Mouse (Mus musculus) T-cell, adult 2 months (primary cell): ENCODE data around the gene Gfm2.

Experiments
- DNase-seq: peaks from one replicate; pipeline ENCODE4 v3.0.0; 2022; ENCODE audit warnings: low spot score

The Gfm2 gene

DNA sequence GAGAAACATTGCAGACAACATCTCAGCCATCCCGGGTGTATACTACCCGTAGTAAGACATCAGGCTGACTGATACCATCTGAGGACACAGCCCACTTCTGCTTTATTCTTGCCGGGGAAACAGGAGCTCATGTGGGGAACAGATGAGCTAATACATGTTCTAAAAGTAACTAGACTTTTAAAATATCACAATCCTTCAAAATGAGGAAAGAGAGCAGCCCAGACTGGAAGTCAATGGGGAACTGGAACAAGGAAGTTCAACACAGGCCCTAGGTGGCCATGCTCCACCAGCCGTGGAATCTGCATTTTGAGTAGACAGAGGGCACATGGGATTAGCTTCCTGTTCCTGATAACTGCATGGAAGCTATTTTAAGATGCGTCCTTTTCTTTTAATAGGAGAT lies 50.0 kb downstream of the Gfm2 start:
- DNase-seq: no peak

DNA sequence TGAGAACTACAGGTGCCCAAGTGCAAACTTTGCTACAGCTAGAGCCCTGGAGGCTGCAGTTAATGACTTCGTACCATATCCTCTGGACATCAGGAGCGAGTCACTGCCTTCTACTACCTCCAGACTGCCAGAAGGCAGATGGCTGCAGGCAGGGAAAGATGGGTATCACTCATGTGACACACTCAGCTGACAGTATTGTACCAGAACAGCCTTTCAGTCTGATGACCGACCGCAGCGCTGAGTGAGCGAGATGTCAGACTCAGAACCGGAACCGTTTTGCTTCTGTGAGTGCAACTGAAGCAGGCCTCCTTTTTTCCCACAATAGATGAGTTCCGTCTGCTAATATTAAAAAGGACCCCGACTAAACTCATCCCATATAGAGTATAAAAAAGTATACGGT lies 54.9 kb downstream of the Gfm2 start:
- DNase-seq: no peak

DNA sequence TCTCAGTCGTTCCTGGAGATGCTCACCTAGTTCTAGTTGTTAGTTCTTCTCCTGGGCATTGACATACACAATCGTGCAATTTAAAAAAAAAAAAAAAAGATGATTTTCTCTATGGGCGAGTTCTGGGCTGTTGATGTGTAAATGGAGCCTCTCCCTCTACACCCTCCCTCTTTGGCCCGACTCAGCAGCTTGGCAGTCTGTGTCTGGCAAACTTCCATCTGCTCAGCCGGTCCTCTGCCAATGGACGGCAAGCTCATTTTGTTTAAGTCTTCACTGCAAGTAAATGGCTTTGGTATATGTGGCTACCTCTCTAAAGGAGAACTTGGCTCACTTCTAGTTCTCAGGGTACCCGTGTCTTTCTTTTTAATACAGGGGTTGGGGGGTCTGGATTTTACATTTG lies 55.7 kb downstream of the Gfm2 start:
- no peak for DNase-seq

DNA sequence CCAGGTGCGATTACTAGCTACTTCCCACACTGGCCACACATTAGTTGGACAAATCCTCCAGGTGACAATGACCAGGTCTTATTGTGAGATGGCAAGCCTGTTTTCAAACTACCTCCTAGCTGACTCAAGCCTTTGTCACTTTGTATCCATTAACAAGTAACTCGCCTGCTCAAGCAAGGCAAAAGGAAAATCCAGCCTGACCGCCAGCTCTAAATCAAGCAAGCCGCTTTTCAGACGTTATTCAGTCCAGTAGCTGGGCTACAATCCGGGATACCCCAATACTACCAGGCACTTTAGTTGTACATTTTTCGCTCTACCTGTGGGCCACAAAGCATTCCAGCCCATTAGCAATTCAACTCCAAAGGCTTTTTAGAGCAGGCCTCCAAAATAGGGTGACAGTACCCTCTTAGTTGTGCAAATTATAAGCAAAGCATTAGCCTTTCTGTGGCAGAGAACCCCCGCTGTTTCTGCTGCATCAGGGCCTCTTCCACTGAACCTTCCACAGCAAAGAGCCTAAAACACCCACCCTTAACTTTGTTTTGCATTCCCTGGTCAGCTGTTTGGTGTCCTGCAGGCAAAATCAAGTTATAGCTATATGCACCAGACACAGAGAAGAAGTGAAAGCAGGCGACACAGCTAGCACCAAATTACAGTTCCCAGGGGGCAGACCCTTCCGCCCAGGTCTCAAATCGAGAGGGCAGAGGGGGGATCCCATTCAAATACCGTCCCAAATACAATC lies 58.6 kb downstream of the Gfm2 start:
- no peak for DNase-seq

DNA sequence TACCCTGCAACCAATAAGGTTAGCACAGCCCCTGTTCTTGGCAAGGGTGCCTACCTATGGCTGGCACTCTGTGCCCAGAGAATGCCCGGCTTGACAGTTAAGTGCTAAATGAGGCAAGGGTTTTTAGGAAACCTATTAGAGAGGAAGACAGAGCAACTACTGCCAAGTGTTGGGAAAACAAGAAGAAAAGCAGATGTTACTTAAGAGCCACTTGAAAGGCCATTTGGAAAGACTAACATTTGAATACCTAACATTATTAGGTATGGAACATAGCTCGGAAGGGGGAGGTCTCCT lies 59.1 kb downstream of the Gfm2 start:
- no peak for DNase-seq

DNA sequence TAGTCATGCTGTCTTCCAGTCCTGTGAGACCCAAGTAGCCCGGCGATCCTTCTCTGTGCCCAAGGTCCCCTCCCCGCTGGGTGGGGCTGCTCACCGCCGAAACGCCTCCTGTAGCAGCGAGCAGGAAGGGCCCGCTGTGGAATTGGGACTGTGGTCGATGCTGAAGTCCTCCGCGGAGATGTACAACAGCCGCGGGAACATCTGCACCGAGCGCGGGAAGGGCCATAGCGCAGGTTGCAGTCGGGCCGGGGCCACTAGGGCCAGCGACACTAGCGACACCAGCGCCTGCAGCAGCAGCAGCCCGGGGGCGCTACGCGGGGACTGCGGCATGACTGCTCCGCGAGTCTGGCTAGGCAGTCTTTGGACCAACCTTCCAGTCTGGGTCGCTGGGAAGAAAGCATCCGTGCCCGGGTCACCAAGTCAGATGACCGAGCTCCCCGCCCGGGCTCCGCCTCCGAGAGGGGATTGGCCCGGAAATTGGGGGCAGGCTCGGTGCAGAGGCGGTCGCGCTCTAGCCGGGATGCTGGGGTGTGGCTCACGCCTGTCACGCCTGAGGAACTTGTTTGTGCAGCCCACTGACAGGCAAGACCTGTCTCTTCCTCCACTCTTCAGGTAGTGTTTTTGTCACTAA lies 60.3 kb downstream of the Gfm2 start, which contains the start of gene Hexb:
Gene Hexb, minus strand, starts transcription at position 426 of the 631 bp plus-strand sequence.
- DNase-seq: peak; percentile 94

DNA sequence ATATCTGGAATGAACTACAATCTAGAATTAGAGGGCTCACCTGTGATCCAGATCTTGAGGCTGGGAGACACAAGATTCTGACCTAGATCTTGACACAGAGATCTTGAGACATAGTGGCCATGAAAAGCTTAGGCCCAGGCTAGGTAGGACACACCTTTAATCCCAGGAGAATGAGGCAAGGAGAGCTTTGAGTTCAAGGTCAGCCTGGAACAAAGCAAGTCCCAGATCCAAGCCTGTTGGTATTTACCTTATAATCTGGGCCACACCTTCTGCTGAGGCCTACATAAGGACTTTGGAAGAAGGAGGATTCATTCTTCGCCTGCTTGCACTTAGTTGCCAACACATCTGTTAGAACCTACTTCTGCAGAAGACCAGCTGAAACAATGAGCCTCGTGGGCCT lies 61.4 kb downstream of the Gfm2 start:
- no peak for DNase-seq

DNA sequence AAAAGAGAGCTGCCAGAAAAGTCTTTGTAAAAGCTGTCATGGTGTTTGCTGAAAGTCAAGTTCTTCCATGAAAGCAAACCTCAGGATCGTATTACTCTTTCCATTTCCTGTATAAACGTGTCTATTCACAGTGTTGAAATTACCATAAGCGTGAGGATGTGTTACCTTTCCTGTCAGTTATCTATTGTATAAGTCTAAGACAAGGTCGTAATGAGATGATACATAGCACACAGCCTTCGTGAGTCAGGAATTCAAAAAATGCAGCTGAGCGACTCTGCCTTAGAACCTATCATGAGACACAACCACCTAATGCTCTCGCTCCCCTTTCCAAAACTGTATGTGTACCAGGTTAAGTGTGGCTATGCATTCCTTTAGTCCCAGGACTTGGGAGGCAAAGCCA lies 63.3 kb downstream of the Gfm2 start:
- no peak for DNase-seq

DNA sequence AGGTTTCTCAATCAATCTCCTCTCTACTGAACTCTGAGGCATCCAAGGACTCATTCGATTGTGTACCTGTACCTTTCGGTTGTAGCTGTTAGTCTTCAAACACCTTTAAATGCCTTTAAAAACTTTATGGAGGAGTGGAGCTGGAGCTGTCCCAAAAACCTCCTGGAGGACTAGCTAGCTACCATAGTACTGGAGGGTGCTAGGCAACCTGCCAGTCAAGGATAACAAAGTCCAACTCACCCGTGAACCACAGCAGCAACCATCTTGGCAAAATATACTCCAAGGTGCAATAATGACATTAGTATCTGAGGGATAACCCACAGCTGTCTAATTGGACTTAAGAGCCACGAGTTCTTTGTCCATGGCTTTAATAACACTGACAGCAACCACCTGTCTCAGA lies 64.2 kb downstream of the Gfm2 start:
- DNase-seq: no peak

DNA sequence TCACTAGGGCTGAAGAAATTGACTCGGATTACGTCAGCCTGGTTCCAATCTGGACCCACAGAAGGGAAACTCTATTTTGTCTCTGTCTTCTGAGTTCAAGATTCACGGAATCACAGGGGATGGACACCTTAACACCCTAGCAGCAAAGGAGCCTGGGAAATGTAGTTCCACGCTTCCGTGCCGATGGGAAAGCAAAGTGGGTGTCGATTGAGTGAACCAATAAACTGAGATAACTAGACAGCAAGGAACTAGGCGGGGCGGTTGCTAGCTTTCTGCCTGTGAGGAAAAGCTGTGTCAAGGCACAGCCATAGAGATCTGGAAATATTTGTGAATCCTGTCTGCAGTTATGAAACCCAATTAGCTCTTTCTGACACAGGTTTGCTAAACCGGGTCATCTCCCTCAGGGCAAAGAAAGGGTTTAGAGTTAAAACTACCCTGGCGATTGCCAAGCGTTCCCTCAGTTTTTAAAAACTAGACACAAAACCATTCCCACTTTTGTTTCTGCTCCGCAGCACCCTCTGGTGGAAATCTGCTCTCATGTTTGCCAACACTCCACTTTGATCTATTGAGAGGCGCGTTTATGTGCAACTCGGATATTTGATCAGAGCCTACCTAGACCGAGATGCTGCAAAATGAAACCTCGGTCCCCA lies 67.4 kb downstream of the Gfm2 start:
- DNase-seq: peak; percentile 79

DNA sequence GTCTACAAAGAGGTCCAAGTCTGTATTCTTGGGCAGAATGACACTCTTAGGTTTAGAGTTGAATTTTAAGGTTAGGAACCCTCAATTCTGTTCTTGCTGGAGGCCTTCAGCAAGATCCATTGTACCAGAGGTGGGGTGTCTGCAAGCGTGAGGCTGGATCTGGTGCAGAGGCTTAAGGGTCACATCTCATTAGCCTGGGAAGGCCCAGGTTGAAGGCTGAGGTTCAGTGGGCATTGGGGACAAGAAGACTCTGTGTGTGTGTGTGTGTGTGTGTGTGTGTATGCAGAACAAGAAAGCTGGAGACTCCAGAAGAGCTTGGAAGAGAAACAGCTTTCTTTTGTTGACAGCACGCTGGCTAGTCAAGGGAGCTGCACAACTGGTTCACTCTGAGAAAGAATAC lies 68.3 kb downstream of the Gfm2 start:
- DNase-seq: no peak

DNA sequence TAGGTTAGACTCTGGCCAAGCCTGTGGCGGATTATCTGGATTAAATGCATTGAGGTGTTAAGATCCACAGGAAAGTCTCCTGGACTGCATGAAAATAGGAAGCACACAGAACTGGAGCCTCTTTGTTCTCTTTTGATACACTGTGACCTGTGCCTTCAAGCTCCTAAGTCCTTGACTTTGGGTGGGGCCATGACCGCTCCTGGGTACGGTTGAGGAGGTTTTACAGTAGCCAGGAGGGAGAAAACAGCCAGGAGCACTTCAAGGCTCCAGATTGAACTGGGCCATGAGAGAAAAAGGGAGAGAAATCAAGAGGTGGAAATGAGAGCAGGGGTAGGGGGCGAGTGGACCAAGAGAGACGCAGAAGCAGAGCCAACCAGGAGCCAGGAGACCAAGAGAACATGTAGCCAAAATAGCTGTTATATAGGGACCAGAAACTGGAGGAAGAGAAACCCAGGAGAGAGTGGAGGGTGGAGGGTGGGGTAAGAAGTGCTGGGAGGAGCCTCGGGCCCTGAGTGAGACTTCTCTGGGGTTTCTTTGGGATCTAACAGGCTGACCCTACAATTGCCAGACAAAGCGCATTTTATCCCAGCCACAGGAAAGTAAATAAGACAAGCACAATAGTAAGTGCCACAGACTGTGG lies 69.9 kb downstream of the Gfm2 start:
- no peak for DNase-seq

DNA sequence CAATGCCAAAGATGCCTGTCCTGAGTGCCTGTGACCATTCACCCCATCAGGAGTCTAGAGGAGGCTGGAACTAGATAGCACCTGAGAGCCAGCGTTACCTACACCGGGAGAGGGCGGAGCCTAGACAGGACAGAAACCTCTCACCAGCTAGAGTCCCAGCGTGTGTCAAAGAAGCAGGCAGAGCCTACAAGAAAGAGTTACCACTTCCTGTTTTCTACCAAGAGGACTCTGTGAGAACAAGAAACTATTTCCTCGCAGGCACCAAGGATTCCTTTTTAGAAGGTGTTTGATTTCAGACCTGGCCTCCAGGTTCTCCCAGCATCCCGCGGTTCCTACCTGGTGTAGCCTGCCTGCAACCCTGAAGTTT lies 70.4 kb downstream of the Gfm2 start:
- peak; percentile 88 for DNase-seq

DNA sequence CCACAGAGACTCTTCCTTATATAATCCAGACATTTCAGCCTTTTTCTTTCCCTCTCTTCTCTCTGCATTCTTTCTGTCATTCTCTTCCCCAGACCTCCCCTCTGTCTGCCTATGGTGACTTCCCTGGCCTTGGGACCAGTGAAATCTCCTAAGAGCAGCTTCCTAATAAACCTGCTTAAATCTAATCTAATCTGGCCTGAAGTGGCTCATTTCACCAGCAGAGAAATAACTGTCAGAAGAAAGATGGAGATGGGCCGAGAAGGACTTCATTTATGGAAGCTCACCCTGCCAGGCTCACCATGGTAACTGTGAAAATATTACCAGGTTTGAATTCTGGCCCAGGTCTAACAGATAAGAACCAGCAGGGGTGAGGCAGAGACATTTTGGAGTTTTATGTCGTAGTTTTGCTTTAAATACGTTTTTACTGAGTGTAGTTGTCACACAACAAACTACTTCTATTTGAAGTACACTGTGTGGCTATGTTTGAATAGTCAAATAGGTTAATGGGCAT lies 70.8 kb downstream of the Gfm2 start:
- peak; percentile 40 for DNase-seq

DNA sequence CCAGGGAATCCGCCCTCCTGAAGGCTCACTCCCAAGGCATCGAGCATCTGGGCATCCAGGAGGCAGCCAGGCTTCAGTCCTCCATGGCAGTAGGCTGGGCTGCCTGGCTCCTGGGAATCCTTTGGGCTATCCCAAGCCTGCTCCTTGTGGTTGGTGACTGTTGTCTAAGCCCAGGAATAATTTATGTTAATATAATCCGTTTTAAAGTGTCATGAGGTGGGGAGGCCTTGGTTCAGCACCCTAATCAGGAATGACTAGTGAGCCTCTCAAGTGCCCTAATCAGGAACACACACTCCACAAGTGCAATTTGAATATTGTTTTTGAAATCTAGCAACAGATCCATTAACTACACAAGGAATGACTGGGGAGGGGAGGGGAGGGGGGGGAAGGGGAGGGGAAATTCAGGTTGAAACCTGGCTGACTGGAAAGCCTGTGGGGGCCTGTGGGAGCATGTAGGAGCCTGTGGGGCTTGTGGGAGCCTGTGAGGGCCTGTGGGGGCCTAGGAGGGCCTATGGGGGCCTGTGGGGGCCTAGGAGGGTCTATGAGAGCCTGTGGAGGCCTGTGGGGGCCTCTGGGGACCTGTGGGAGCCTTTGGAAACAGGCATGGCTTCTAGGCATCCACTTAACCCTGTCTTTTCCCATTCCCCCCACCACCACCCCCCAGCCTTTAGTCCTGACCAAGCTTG lies 77.0 kb downstream of the Gfm2 start:
- no peak for DNase-seq

DNA sequence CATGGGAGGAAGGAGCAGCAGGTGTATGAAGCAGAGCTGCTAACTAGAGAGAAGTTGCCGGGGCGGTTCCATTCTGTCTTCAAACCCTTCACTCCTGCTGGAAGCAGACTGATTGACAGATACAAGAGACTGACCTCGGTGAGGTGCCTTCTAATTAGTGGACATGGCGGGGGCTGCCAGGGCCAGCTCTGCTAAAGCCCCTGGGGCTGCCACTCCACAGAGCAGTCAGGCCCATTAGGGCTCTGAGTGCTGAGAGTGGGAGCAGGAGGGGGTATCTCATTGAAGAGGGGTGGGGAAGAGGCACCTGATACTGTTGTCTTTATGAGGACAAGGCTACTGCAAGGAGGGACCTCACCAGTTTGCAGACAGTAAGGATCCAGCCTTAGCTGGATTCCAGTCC lies 77.8 kb downstream of the Gfm2 start:
- no peak for DNase-seq

DNA sequence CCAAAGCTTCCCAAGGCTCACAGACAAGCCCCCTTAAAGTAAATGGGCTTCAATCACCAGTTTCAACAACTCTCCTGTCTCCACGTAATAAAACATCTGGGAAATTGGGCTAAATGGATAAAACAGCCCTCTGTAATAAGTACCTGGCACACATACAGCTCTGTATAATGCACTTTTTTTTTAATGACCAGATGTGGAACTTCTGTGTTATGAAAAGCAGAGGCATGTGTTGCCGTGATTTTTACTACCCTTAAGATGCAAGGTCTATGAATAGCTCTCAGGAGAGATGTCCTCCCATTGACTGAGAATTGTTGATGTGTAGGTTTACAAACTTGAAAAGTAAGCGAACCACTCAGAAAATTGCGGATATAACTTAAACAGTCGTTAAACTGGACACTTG lies 78.5 kb downstream of the Gfm2 start:
- DNase-seq: no peak

DNA sequence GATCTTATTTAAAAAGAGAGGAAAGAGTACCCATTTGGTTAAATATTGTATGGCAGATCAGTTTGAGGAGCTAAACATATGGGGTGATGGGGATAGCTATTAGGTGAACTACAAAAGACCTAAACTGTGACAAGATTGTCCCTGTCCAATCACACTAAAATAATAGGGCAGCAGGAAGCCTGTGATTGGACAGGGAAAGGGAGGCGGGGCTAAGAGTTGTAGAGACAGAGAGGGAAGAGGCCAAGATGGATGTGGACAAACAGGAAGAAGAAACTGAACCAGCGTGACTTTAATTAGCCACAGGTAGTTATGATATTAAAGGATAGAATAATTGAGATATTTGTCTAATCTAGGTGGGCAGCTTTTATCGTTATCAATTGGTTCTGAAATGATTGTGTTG lies 82.3 kb downstream of the Gfm2 start:
- no peak for DNase-seq

DNA sequence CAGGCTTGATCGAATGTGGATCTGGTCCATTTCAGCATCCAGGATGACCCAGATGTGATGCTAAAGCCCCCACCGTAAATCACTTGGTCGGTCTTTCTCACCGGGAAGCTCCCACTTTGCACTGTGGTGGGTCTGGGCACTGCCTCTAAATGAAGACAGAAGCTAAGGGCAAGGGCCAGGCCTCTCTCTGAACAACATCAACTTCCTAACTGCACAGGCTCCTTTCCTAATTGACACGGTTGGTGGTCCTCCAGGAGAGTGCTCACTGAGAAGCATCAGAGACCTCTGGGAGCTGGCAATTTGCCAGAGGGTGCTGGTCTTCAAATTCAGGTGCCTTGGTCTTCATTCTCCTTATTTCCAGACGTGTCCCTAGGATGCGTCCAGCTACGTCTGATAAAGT lies 86.1 kb downstream of the Gfm2 start:
- no peak for DNase-seq

DNA sequence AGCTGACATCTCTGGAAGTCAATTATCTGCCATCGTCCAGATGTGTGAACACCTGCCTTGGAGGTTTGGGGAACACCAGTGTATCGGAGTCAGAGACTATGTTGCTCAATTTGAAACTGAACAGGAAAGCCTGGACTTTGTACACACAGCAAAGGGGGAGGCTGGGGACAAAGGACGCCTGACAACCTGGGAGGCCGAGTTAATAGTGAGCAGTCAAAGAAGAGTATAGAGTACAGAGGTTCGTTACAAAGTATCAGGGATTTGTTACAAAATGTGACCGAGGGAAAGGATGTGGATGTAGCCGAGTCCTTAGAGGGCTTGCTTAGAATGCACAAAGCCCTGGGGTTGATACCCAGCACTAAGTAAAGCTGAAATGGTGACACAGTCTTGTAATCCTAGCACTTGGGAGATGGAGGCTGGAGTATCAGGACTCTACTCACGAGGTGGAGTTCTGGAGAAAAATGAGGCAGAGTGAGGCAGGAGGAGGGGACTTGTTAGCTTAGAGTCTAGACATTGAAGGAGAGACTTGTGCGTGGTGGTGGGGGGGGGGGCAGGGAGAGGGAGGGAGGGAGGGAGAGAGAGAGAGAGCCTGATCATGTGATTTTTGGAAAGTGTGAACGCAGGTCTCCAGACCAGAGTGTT lies 86.7 kb downstream of the Gfm2 start:
- DNase-seq: no peak

DNA sequence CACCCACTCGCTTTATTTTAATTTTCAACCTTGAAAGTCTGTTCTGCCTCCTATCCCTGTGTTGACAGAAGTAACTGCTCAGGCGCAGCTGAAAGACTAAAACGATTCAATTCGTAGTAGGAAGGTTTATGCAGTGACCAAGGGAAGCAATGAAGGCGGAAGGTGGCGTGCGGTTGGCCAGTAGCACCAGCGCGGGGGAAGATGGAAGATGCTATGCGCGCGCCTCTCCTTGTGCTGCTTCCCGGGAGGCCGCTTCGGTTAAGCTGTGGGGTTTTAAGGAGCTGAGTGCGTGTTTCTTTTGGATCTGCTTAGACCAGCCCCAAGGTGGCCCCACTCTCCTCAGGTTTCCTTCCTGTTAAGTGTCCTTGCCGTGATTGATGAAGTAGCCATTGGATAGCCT lies 87.4 kb downstream of the Gfm2 start:
- no peak for DNase-seq

DNA sequence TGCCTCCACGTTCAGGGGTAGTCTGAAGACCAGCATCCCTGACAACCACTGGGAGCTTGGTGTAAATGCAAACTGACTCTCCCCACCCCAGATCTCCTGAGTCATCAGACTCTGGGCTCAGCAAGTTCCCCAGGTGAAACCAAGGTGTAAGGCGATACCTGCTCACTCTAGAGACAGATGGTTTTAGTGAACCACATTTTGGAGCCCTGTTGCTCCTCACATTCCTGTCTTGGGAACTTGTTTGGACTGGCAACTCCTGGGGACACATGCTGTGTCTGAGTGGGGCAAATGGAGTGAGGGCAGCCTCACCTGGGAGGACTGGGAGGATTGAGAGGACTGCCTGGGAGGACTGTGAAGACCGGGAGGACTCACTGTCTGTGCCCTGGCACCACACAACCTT lies 90.1 kb downstream of the Gfm2 start:
- DNase-seq: no peak
